Mouse (Mus musculus): ENCODE data around the gene Tsr2. TPM values are rescaled to one million over a fixed set of nuclear protein-coding genes. Genes with fewer than 3 reads are reported as not detected.
A peak's percentile ranks its signal among the peaks of the same experiment; 100 is the strongest.

Gene Tsr2
- 36.0 and 38.3 TPM in 2 replicates for polyA plus RNA-seq (2015; fragmentation: Nextera tagmentation; extraction: Ambion mirVana)

DNA sequence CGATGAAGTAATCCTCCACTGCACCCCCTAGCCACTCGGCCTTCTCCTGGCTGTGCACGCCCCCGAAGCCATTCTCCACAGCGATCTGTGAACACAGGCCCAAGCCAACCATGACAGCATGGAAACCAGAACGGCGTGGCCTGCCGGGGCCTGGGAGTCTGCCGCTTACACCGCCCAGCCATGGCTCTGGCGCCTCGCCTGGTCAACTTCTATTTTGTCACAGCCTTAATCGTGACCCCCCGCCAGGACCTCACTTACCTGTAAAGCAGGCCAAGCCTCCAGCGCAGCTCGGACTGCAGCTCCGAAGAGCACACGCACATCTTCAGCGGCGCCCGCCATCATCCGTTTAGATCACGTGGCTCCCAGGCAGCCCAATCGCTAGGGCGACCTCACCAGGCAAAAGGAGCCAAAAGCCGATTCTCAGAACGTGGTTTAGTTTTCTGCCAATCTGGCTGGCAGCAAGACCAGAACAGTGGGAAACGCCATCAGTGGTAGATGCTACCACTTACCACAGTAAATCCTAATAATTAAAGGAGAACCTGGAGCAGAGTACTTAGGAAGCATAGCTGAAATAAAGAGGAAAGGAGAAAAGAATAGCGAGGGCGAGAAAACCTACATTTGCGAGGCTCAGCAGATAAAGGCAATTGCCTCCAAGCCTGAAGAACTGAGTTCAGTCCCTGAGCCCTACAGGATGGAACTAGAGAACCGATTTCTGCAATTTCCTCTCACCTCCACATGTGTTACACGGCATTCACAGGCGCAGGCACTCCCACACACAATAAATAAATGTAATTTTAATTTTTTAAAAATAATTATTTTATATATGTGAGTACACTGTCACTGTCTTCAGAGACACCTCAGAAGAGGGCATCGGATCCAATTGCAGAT lies at the start of gene Tsr2:
Gene Tsr2 (minus strand): TSS at position 373 of the 888 bp plus-strand sequence.
- peaks cover 8% of the 10 kb centered on the region for H3K4me1 ChIP-seq (replicated peaks; ENCODE audit: control insufficient read depth, insufficient read depth, low read length)
- peak within 1 kb of the TSS; percentile 65 for H3K4me3 ChIP-seq (replicated peaks; ENCODE audit: low read length)
- peak within 1 kb of the TSS; percentile 44; the same call in 1 of the 2 replicates for H3K27ac ChIP-seq (ENCODE audit: low read length)
- peak; percentile 96 for ATAC-seq
- H3K27me3 ChIP-seq (replicated peaks; ENCODE audit: control insufficient read depth, insufficient read depth, low read length) = no peaks in the 10 kb centered on the region
- no peaks in the 10 kb centered on the region for H3K36me3 ChIP-seq (ENCODE audit: control insufficient read depth, insufficient read depth)
- peak within 1 kb of the TSS; percentile 62 for H3K4me2 ChIP-seq (ENCODE audit: low read length)
- H3K9me3 ChIP-seq (ENCODE audit: control insufficient read depth, low read length) = no peaks in the 10 kb centered on the region
- WGBS = 30% methylated on average over 35 of the region's 35 CpGs
- H3K9ac ChIP-seq (replicated peaks; ENCODE audit: low read depth, low read length) = peak within 1 kb of the TSS; percentile 66

DNA sequence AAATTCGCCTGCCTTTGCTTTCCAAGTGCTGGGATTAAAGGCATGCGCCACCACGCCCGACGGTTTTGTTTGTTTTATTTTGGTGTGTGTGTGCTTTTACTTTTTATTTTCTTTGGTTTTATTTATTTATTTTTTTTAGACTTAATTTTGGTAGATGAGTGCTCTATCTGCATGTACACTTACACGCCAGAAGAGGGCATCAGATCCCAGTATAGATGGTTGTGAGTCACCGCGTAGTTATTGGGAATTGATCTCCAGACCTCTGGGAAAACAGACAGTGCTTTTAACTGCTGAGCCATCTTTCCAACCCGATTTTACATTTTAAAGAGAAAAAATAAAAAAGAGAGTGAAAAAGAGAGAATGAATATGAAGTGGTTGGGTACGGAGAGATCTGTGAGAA lies 36.4 kb upstream of the Tsr2 start:
- ATAC-seq = no peak
- Histone ChIP-seq H3K36me3 (ENCODE audit: control insufficient read depth, insufficient read depth) (no peaks in the 10 kb centered on the region), H3K27ac (ENCODE audit: low read length) (no peak overlapping the region), H3K4me3 (replicated peaks; ENCODE audit: low read length) (no peak overlapping the region), H3K4me1 (replicated peaks; ENCODE audit: control insufficient read depth, insufficient read depth, low read length) (no peaks in the 10 kb centered on the region), H3K4me2 (ENCODE audit: low read length) (no peak overlapping the region), H3K27me3 (replicated peaks; ENCODE audit: control insufficient read depth, insufficient read depth, low read length) (no peaks in the 10 kb centered on the region), H3K9ac (replicated peaks; ENCODE audit: low read depth, low read length) (no peak overlapping the region), H3K9me3 (ENCODE audit: control insufficient read depth, low read length) (no peaks in the 10 kb centered on the region)
- WGBS = 31% methylated on average over 10 of the region's 10 CpGs

DNA sequence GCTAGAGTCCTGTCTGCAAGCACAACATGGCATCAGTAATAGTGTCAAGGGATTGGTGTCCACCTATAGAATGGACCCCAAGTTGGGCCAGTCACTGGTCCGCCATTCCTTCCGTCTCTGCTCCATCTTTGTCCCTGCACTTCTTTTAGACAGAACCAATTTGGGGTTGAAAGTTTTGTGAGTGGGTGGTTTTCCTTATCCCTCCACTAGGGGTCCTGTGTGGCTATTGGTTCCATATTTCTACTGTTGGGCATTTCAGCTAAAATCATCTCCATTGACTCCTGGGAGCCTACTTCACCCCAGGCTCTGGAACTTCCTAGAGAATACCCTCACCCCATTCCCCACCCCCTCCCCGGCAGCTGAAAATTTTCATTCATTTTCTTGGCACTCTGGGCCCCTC lies 34.1 kb upstream of the Tsr2 start:
- Histone ChIP-seq H3K27me3 (replicated peaks; ENCODE audit: control insufficient read depth, insufficient read depth, low read length) (no peaks in the 10 kb centered on the region), H3K4me3 (replicated peaks; ENCODE audit: low read length) (no peak overlapping the region), H3K36me3 (ENCODE audit: control insufficient read depth, insufficient read depth) (no peaks in the 10 kb centered on the region), H3K9ac (replicated peaks; ENCODE audit: low read depth, low read length) (no peak overlapping the region), H3K9me3 (ENCODE audit: control insufficient read depth, low read length) (no peaks in the 10 kb centered on the region), H3K27ac (ENCODE audit: low read length) (no peak overlapping the region), H3K4me2 (ENCODE audit: low read length) (no peak overlapping the region), H3K4me1 (replicated peaks; ENCODE audit: control insufficient read depth, insufficient read depth, low read length) (no peaks in the 10 kb centered on the region)
- WGBS = 69% methylated on average over 3 of the region's 3 CpGs
- no peak for ATAC-seq

DNA sequence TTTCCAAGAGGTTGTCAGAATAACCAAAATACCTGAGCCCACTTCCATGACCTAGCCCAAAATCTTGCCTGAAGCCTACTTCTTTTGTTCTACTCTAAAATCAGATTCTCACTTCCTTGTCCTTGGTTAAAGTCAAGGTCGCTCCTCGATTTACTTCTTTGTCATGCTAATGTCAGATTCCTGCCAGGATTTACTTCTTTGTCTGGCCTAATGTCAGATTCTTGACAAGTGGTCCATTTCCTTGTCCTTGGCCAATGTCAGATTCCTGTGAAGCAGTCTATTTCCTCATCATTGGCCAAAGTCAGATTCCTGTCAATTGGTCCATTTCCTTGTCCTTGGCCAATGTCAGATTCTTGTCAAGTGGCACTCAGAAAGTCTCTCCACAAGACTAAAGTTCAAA lies 27.6 kb upstream of the Tsr2 start:
- no peak for ATAC-seq
- no peaks in the 10 kb centered on the region for H3K27me3 ChIP-seq (replicated peaks; ENCODE audit: control insufficient read depth, insufficient read depth, low read length)
- H3K9ac ChIP-seq (replicated peaks; ENCODE audit: low read depth, low read length) = no peak overlapping the region
- WGBS = 48% methylated on average over 2 of the region's 2 CpGs
- H3K4me3 ChIP-seq (replicated peaks; ENCODE audit: low read length) = no peak overlapping the region
- no peak overlapping the region for H3K4me2 ChIP-seq (ENCODE audit: low read length)
- no peaks in the 10 kb centered on the region for H3K9me3 ChIP-seq (ENCODE audit: control insufficient read depth, low read length)
- no peaks in the 10 kb centered on the region for H3K36me3 ChIP-seq (ENCODE audit: control insufficient read depth, insufficient read depth)
- H3K4me1 ChIP-seq (replicated peaks; ENCODE audit: control insufficient read depth, insufficient read depth, low read length) = no peaks in the 10 kb centered on the region
- H3K27ac ChIP-seq (ENCODE audit: low read length) = no peak overlapping the region

DNA sequence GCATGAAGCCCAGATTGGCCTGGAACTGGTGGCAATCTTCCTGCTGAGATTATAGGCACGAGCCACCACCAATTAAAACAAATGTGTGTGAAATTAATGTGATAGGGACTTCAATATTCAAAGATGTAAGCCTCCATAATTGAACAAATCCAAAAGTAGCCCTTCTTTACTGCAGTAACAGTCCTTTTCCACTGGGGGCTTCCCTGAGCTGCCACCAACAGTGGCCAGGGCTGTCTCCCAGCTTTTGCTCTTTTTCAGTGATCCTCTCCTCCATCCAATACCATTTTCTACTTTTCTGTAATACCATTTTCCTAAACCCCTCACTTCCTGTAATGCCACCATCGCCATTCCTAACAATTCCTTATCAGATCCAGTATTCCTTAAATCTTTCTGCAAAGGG lies 21.1 kb upstream of the Tsr2 start:
- no peak overlapping the region for H3K4me3 ChIP-seq (replicated peaks; ENCODE audit: low read length)
- no peaks in the 10 kb centered on the region for H3K36me3 ChIP-seq (ENCODE audit: control insufficient read depth, insufficient read depth)
- no peak overlapping the region for H3K9ac ChIP-seq (replicated peaks; ENCODE audit: low read depth, low read length)
- no peaks in the 10 kb centered on the region for H3K27me3 ChIP-seq (replicated peaks; ENCODE audit: control insufficient read depth, insufficient read depth, low read length)
- 10% methylated on average over 2 of the region's 2 CpGs for WGBS
- H3K4me1 ChIP-seq (replicated peaks; ENCODE audit: control insufficient read depth, insufficient read depth, low read length) = no peaks in the 10 kb centered on the region
- no peaks in the 10 kb centered on the region for H3K9me3 ChIP-seq (ENCODE audit: control insufficient read depth, low read length)
- no peak overlapping the region for H3K27ac ChIP-seq (ENCODE audit: low read length)
- H3K4me2 ChIP-seq (ENCODE audit: low read length) = no peak overlapping the region
- no peak for ATAC-seq

DNA sequence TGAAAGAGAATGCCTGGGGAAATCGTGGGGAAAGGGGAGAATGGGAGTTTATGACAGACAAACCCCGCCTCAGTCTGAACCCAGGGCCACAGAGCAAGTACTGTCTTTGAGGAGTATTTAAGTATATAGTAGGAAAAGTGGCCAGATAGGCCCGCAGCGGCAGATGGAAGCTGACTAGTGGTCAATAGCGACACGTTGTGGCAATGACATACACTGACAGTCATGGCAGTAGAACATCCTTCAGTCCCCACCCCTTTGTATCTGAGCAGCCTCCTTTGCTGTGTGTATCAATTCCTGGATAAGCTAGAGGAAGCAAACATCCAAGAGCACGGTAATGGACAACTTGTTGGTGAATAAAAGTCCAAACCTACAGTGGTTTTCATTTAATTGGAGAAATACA lies 20.5 kb upstream of the Tsr2 start:
- 0 out of 2 replicates have a peak, but pooled peaks have one; percentile 47 for ATAC-seq
- H3K9ac ChIP-seq (replicated peaks; ENCODE audit: low read depth, low read length) = no peak overlapping the region
- H3K27ac ChIP-seq (ENCODE audit: low read length) = no peak overlapping the region
- no peaks in the 10 kb centered on the region for H3K36me3 ChIP-seq (ENCODE audit: control insufficient read depth, insufficient read depth)
- no peak overlapping the region for H3K4me3 ChIP-seq (replicated peaks; ENCODE audit: low read length)
- no peaks in the 10 kb centered on the region for H3K9me3 ChIP-seq (ENCODE audit: control insufficient read depth, low read length)
- WGBS = 13% methylated on average over 7 of the region's 7 CpGs
- no peaks in the 10 kb centered on the region for H3K4me1 ChIP-seq (replicated peaks; ENCODE audit: control insufficient read depth, insufficient read depth, low read length)
- H3K27me3 ChIP-seq (replicated peaks; ENCODE audit: control insufficient read depth, insufficient read depth, low read length) = no peaks in the 10 kb centered on the region
- H3K4me2 ChIP-seq (ENCODE audit: low read length) = no peak overlapping the region

DNA sequence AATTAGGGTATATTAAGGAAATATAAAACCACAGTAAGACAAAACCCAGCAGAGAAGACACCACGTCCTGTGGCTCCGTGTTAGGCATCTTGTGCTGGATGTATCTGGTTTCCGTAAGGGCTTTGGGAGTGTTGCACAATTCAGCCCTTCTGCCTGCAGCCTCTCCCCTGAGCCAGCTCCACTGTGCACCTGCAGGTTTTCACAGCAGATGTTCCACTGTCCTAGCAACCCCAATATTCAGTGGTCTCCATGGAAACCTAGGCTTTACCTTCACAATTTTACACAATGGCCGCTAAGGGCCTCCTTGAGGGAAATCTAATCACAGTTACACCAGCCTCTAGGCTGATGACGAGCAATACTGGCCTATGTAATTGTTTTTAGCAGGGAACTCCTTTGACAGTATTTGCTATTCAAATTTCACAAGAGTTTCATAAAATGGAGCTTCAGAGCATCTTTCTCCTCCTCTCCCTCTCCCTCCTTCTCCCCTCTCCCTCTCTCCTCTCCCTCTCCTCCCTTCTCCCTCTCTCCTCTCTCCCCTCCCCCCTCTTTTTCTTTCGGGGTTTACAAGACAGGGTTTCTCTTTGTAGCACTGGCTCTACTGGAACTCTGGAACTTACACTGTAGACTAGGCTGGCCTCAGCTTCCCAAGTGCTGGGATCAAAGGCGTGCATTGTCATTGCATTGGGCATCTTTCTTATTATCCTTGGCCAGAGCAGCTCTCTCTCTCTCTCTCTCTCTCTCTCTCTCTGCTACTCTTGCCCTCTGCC lies 11.1 kb upstream of the Tsr2 start:
- Histone ChIP-seq H3K4me3 (replicated peaks; ENCODE audit: low read length) (no peak overlapping the region), H3K27ac (ENCODE audit: low read length) (no peak overlapping the region), H3K4me2 (ENCODE audit: low read length) (no peak overlapping the region), H3K9me3 (ENCODE audit: control insufficient read depth, low read length) (no peaks in the 10 kb centered on the region), H3K36me3 (ENCODE audit: control insufficient read depth, insufficient read depth) (no peaks in the 10 kb centered on the region), H3K9ac (replicated peaks; ENCODE audit: low read depth, low read length) (no peak overlapping the region), H3K4me1 (replicated peaks; ENCODE audit: control insufficient read depth, insufficient read depth, low read length) (no peaks in the 10 kb centered on the region), H3K27me3 (replicated peaks; ENCODE audit: control insufficient read depth, insufficient read depth, low read length) (no peaks in the 10 kb centered on the region)
- peak; percentile 55 for ATAC-seq
- 45% methylated on average over 7 of the region's 7 CpGs for WGBS

DNA sequence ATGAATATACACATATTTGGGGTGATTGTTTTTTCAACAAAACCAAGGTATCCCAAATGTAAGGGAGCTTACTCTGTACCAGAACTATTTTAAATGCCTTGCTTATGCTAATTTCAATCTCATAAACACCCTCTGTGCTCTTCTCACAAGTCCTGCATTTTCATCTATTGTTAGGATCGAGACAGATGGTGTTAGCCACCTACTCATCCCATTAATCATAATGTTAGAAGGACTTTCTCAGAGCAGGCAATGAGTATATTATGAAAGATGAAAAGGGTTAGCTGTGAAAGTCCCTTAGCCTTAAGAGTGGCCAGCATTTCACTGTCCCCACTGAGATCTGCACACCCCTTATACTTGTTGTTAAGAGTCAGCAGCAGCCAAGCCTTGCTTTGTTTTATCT lies 8.9 kb downstream of the Tsr2 start:
- Histone ChIP-seq H3K4me3 (replicated peaks; ENCODE audit: low read length) (no peak overlapping the region), H3K4me1 (replicated peaks; ENCODE audit: control insufficient read depth, insufficient read depth, low read length) (no peaks in the 10 kb centered on the region), H3K9ac (replicated peaks; ENCODE audit: low read depth, low read length) (no peak overlapping the region), H3K27ac (ENCODE audit: low read length) (no peak overlapping the region), H3K27me3 (replicated peaks; ENCODE audit: control insufficient read depth, insufficient read depth, low read length) (no peaks in the 10 kb centered on the region), H3K4me2 (ENCODE audit: low read length) (no peak overlapping the region), H3K36me3 (ENCODE audit: control insufficient read depth, insufficient read depth) (peaks cover 4% of the 10 kb centered on the region), H3K9me3 (ENCODE audit: control insufficient read depth, low read length) (no peaks in the 10 kb centered on the region)
- no peak for ATAC-seq
- WGBS = 85% methylated on average over 1 of the region's 1 CpGs

DNA sequence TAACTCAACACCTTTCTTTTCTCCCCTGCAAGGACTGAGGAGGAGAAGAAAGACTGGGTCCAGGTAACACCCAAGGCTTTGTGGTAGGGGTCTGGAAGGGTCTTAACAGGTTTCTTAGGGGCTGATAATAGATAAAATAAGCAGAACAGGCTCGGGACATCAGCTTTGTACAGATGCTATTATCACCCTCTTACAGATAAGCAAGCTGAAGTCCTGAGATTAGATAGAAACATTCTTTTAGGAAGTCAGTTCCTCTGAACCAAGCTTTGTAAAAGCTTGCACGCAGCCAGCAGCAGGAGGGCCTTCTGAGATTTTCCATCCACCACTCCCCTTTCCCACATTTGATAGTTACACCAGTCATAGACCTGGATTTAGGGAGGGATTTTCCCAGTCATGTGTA lies 10.7 kb downstream of the Tsr2 start:
- H3K4me2 ChIP-seq (ENCODE audit: low read length) = no peak overlapping the region
- no peak overlapping the region for H3K27ac ChIP-seq (ENCODE audit: low read length)
- no peaks in the 10 kb centered on the region for H3K27me3 ChIP-seq (replicated peaks; ENCODE audit: control insufficient read depth, insufficient read depth, low read length)
- no peaks in the 10 kb centered on the region for H3K9me3 ChIP-seq (ENCODE audit: control insufficient read depth, low read length)
- no peak for ATAC-seq
- H3K36me3 ChIP-seq (ENCODE audit: control insufficient read depth, insufficient read depth) = peaks cover 2% of the 10 kb centered on the region; the same call in 1 of the 2 replicates
- 86% methylated on average over 2 of the region's 2 CpGs for WGBS
- H3K9ac ChIP-seq (replicated peaks; ENCODE audit: low read depth, low read length) = no peak overlapping the region
- no peaks in the 10 kb centered on the region for H3K4me1 ChIP-seq (replicated peaks; ENCODE audit: control insufficient read depth, insufficient read depth, low read length)
- no peak overlapping the region for H3K4me3 ChIP-seq (replicated peaks; ENCODE audit: low read length)

Data from forebrain, embryonic 16.5 days (tissue).